Mouse (Mus musculus): ENCODE data around the gene Atp2b4.

Gene Atp2b4

DNA sequence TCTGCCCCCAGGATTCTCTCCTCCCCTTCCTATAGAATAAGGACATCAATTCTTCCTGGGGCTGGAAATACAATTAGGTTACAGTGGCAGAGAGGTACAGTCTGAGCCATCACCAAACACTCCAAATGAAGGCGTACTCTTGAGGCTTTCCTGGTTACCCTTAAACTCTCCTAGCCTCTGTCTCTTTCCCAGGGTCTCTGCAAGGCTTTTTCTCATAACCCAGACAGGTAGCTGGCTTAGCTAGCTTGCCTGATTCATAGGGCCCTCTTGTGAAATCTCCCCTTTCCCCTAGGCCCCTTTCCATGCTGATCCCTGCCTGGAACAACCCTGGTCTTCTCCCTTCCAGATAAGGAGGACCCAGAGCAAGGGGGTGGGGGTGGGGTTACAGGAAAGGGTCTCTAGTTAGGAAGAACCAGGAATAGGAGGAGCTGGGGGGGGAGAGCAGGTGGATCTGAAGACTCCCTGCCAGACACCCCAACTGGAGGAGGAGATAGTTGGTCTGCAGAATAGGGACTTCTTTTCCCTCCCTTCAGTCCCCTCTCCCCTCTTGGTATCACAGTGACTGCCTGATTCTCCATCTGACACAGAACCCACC, 1.9 kb downstream of the Atp2b4 start:
- DNase-seq (ENCODE audit: extremely low spot score): no peak

DNA sequence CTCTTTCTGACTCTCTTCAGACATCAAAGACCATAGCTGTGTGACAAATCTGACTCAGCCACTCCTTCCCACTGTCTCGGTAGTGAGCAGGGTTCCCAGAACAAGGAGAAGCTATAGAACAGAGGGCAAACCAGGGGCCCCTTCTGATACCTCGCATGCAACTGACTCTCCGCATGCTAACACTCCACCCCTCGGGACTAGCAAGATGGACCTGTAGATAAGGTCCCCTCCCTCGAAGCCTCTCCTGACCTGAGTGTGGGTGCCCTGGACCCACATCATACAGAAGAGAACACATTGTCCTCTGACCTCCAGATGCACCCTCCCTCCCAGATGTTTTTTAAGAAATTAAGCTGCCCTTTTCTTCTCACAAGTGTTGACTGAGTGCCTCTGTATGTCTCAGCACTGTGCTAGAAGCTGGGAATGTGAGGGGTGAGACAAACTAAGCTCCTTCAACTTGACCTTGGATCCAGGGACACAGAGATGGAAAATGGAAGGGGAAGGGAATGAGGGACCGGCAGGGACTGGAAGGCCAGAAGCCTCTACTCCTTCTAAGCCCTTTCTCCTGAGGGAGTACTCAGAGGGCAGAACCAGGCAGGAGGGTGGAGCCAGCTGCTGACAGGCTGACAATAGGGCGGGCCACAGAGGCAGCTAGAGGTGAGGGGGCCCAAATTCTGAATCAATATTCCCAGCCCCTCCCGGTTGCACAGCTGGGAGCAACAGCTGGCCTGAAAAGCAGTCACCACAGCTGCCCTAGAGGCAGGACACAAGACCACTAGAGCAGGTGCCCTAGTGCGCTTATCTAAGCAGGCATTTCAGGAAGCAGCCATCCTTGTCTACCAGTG, 2.6 kb downstream of the Atp2b4 start:
- DNase-seq (ENCODE audit: extremely low spot score): no peak

DNA sequence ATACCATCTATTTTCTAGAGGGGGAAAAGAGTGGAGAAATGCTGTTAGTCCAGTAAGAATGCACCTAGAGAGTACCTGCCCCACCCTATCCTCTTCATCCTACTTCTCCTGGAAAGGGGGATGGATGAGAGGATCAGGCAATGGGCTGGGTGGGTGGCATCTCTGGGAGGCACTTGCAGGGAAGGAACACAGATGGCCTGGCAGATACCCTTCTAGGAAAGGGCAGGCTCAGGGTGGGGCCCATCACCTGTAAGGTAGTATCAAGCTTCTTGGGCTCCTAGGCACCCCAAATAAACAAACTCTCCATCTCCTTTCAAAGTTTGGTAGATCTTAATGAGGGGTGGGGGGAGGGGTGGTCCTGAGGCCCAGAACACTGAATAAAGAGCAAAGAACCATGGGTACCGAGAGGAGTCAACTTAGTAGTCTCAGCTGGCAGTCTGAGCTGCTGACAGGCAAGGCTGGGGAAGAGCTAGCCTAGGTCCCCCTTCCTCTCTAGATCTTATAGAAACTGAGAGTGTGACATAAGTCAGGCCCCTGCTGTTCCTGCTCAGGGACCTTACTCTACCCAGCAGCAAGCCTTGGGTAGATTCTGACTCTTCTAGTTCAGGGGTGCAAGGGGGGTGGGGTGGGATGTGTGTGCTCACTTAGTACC, 3.4 kb downstream of the Atp2b4 start:
- DNase-seq (ENCODE audit: extremely low spot score): no peak

DNA sequence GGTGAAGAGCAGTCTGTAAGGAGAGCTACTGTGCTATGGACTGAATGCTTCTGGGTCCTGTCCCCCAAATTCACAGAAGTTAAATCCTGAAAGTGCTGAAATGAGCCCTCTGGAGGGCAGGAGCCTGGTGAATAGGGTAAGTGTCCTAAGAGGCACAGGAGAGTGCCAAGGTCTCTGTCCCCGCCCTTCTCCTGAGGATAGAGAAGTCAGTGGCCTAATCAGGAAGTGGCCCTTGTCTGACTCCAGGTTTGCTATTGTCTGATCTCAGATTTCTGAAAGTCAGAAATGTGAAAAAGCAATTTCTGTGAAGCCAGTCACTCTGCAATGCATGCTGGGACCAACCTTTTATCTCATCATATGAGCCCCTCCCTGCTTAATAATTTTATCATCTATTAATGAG, 7.2 kb downstream of the Atp2b4 start:
- no peak for DNase-seq (ENCODE audit: extremely low spot score)

DNA sequence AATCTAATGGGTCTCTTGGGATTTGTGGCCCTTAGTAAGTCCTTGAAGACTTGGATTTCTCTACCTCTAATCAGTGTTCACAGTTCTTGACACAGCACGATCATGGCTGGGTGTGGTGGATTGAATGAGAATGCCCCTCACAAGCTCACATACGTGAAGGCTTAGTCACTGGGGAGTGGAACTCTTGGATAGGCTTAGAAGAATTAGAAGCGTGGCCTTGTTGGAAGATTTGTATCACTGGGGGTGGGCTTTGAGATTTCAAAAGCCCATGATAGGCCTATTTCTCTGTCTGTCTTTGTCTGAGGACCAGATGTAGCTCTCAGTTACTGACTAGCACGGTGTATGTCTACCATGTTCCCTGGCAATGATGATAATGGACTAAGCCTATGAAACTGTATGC, 10.8 kb downstream of the Atp2b4 start:
- DNase-seq (ENCODE audit: extremely low spot score): no peak

DNA sequence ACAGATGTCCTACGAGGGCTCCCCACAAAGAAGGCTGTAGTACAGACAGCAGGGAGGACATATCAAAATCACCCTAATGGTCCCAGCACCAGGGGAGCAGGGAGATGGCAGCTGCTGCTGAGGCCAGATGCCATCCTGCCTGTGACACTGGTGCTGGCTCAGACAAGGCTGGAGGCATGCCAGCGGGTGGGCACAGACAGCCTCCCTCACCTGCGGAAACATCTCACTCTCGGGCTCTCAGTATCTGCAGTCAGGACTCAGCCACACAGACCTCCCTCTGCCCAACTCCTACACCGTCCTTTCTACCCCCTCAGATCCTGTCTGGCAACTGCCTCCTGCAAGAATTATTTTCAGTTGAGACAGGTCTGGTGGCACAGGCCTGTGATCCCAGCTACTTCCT, 12.0 kb downstream of the Atp2b4 start:
- no peak for DNase-seq (ENCODE audit: extremely low spot score)

DNA sequence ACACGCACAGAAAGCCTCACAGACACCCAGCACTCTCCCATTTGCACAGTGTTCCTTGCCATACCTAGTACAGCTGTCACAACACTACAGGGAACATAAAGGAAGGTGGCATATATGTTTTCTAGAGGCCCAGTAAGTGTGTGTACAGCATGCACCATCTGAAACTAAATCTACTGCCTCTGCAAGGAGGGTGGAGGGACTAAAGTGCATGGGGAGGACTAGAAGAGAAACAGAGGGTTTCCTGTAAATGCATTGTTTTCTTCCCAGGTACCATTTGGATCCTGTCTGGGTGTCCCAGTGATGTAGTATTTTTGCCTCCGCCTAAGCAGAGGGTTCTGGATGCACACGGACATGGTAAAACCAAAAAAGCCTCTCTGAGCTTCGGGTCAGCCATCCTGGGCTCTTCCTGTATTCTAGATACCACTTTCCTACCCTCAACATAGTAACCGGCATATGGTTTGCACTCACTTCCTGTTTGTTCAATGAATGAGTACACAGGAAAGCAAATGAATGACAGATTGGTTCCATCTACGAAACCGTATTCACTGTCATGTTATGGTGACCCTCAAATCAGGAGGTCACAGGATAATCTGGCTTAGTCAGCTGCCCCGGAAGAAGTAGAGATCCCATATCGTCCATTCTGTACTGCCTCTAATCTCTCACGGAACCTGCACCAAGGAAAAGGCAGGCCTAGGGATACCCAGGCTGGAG, 13.2 kb downstream of the Atp2b4 start:
- no peak for DNase-seq (ENCODE audit: extremely low spot score)

DNA sequence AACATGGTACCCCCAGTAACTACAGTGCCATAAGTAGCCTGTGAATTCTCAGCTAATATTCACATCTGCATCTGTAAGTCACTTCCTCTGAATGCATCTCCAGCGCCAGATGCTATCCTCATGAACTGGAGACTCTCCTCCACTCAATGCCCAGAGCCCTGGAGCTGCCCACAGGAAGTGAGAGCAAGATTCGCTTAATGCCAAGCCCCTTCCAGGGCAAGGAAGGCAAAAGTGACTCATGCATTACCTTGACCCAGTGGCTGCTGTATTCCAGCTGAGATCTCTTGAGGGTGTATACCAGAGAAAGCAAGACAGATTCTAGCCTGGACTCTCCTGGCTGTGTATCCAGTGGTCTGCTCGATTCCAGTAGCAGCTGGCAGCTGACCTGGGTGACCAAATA, 16.2 kb downstream of the Atp2b4 start:
- no peak for DNase-seq (ENCODE audit: extremely low spot score)

DNA sequence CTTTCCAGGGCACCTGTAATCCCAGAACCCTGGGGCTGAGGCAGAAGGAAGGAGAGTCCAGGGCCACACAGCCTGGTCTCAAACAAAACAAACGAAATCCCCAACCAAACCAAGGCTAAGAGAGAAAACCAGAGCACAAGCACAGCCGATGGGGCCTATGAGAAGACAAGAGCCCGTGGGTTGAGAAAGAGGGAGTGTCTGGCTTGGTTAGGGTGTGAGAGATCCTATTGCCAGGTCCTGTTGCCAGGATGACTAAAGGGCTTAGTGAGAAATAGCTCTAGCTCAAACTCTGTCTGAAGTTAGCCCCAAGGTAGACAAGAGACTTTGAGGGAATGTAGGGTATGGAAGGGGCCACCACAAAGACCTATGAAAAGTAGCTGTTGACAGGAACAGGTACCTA, 19.3 kb downstream of the Atp2b4 start:
- no peak for DNase-seq (ENCODE audit: extremely low spot score)

DNA sequence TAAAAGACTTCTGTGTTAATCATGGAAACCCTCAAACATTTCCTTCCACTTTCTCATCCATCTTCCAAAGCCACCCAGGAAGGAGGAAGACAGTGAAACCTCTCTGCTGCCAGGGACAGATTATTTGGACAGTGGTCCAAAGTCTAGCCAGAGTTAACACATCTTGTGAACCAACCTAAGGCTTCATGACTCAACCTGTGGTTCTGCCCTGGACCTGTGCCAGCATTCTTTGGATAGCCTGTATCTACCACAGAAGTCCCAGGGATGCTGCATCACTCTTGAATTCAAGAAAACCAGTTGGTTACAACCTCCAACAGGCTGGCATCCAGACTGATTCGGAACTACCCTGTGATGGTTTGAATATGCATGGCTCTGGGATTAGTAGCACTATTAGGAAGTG, 21.8 kb downstream of the Atp2b4 start:
- DNase-seq (ENCODE audit: extremely low spot score): no peak

DNA sequence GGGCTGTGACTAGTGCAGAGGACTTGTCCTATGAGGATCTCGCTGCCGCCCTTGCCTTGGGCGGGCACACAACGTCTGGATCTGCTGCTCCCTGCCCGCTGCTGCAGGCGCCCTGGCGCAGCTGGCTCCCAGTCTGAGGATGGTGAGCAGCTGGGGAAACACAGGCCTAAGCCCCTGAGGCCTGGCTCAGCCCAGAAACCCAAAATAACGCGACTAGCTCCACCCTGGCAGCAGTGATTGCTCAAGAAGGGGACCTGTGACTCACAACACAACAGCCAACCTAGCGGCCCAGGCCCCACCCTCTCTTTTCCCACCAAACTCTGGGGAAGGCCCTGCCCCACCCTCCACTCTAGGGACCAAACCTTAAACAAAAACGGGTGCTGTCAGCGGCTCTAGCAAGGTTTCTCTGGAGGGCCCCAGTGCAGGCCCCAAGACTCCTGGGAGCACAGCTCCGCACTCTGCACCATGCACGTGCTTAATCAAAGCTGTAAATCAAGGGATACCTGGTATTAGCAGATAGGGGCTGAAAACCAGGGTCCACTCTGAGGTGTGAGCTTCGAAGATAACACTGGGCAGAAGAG, 23.1 kb downstream of the Atp2b4 start:
- DNase-seq (ENCODE audit: extremely low spot score): no peak

DNA sequence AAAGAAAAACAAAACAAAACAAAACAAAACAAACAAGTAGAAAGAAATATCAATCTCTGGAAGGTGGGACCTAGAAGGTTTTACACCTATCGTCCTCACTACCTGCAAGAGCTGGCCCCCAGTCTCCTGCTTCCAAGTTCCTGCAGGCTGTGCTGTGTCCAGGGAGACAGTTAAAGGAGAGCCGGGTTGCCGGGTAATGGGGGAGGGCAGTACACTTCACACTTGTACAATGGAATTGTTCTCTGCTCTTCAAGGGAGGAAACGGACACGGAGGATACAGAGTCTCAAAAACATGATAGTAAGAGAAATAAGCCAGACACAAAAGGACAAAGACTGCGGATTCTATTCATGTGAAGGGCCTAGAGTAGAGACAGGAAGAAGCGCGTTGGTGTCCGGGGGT, 28.3 kb downstream of the Atp2b4 start:
- DNase-seq (ENCODE audit: extremely low spot score): no peak

DNA sequence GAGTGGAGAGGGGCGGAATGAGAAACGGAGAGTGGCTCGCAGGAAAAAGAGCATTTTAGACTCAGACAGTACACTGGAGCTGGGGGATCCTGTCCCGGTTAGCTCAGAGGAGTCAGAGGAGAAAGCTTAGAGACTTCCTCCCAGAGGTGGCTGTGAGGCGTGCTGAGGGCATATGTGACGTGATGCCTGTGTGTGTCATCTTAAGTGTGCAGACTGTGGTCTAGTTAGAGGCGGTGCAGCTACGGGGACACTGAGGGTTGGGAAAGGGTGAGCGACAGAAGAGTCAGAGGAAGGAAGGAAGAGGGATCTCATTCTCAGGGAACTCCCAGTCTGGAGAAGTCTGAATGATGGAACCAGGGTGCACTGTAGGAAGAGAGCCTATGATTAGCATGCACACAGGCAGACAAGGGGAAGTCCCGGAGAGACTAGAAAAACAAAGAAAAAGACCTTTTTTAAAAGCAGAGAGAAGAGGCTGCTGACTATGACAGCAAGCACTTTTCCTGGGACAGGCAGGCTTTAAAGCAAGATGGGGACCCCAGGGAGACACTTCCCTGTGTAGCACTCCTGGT, 28.9 kb downstream of the Atp2b4 start:
- no peak for DNase-seq (ENCODE audit: extremely low spot score)

DNA sequence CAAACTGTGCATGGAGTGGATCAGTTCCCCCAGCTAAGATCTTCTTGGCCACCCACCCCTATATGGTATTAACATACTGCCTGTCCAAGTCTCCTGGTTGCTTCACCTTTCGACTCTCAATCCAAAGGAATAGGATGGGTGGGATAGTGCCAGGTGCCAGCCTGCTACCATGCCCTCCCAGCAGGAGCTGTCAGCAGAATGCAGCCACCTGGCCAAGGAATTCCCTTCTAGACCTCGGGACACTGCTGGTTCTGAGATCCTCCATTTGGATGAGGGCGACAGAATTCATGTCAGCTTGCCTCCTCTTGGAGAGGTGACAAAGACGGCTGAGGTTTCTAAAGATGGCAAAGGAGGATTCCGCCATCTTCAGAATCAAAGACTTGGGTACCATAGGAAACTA, 32.8 kb downstream of the Atp2b4 start:
- DNase-seq (ENCODE audit: extremely low spot score): no peak

DNA sequence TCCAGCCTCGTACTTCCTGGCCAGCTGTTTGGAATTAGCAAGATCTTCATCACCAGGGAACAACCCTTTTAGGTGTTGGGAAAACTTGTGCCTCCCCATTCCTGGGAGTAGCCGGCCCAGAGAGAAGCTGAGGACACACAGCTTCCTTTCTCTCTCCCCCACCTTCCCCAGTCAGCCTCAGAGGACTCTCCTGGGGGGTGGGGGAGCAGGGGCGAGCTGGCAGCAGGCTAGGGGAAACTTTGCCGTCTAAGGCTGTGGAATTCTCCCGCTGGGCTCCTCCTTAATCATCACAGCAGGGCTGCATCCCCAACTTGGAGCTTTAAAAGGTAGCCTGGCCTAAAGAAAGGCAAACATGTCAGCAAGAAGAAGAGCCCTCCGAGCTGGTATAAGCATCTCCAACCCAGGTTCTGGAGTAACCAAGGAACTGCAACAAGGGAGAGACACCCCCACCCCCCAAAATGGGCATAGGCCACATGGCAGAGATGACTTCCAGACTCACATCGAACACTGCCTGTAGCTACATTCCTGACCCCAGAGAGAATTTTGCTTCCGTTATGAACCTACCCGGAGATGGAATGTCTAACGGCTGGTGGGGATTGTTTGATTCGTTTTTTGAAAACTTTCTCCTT, 33.8 kb downstream of the Atp2b4 start:
- peak; percentile 30 for DNase-seq (ENCODE audit: extremely low spot score)

DNA sequence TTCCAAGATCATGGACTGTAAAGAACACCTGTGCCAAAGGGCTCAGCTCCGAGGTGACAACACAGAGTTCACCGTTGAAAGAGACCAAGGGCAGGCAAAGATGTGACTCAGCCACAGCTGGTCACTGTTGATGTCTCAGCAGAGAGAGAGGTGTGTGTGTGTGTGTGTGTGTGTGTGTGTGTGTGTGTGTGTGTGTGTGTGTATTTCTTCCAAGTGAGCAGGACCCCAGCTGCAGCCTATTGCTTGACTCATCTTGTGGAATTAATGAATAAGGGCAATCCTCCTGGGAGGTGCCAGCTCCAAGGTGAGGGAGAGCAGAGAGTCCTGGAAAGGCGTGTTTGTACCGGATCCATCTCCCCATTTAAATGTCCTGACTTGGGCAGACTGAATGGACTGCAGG, 35.5 kb downstream of the Atp2b4 start:
- no peak for DNase-seq (ENCODE audit: extremely low spot score)

DNA sequence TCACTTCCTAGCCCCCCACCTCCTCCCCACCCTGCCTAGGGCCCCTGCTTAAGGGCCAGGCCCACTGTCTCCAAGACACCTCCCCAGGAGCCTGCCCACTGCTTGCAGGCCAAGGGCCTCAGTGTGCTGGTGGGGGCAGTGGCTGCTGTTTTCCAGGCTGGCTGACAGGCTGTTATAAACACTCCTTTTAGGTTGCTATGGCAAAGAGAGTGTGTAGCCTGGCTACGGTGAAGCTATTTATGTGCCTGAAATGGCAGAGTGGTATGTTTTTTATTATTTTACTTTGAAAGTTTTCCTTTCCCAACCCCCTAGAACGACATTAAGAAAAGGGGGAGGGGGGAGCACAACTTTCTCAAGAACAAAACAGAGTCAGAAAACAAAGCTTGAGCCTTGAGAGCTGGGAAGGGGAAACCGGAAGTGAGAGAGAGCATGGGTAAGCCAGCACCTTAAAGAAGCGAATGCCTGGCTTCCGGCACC, 37.9 kb downstream of the Atp2b4 start:
- DNase-seq (ENCODE audit: extremely low spot score): no peak

DNA sequence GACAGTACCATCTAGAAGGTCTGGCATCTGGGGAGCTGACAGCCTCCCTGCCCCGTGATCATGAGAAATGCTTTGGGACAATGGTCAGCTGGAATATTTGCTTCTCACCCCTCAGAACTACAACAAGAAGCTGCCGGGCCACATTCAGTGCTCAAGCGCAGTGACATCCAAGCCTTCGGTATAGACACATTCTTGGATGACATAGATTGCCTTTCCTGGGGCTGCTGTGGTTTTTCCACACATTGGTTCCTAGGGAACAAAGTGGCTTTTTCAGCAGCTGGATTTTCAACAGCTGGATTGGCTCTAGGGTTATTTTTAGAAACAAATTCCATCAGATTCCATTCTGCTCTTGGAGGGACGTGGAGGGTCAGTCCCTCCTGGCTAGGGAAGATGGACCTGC, 39.6 kb downstream of the Atp2b4 start:
- no peak for DNase-seq (ENCODE audit: extremely low spot score)

DNA sequence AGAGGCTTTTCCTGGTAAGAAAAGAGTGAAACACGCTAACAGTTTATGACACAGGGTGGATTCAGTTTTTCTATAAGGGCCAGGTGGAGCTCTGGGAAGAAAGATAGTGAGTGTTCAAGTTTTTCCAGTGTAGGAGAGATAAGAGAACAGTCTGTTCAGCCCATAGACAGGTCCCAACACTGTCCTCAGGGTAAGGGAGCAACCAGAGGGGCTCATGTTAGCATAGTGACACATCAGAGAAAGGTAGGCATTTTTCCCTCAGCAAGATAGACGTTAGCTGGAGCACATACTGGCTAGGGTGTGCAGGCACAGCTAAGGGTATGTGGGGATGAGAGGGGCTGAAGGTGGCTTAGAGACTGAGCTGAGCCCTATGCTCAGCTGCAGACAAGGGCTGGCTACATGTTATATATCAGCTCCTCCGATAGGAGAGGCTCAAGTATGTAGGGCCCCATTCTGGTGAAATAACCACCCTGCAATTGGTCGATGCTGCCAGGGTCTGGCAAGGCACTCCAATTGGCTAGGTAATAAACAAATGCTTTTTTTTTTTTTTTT, 46.4 kb downstream of the Atp2b4 start:
- no peak for DNase-seq (ENCODE audit: extremely low spot score)

DNA sequence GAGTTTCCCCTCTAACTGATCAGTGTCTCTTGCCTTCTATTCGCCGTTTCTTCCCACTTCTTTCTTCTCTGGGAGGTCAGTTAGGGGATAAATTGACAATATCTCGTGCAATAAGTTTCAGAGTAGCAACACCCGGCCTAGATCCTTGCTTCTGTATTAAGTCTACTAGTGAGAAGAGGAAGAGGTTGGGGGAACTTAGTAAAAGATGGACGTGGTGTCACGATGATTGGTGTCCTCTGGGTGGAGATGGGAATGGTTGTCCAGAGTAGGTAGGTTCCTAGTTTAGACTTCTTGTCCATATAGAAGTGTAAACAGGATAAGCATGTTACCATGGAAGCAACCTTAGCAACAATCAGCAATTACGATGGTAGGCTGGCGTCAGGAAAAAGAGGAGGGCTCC, 47.5 kb downstream of the Atp2b4 start:
- DNase-seq (ENCODE audit: extremely low spot score): no peak

DNA sequence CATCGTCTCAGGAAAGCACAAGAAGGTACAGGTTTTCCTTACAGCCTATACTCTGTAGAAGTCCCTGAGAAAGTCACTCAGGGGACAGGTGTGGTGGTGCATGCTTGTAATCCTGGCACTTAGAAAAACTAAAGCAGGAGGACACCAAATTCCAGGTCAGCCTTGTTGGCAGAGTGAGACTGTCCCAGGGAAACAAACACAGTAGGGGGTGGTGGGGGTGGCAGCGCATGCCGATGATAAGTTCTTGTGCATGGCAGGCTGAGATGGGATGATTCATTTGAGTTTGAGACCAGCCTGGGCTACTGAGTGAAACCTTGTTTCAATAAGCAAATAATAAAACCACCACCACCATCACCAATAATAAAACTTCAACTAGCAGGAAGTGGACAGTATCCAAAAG, 49.2 kb downstream of the Atp2b4 start:
- DNase-seq (ENCODE audit: extremely low spot score): no peak
